Mouse (Mus musculus) naive thymus-derived CD4-positive, alpha-beta T cell, adult 2 months (primary cell): ENCODE results near the gene Abcc3.

Experiments
- DNase-seq: peaks from one replicate; pipeline ENCODE4 v3.0.0-alpha.2; 2011; ENCODE audit warnings: low read depth

Abcc3 gene

GRCm38 (mm10) chr11:94351094-94351493, 41.7 kb downstream of the Abcc3 start:
- DNase-seq = no peak

- DNase-seq = no peak
Measured at GRCm38 (mm10) chr11:94350337-94350736, 42.5 kb downstream of the Abcc3 start.

GRCm38 (mm10) chr11:94349839-94350238, 43.0 kb downstream of the Abcc3 start:
- no peak for DNase-seq

GRCm38 (mm10) chr11:94347063-94347575, 45.7 kb downstream of the Abcc3 start:
- DNase-seq = no peak

- no peak for DNase-seq
Measured at GRCm38 (mm10) chr11:94346611-94347010, 46.2 kb downstream of the Abcc3 start.

- no peak for DNase-seq
Measured at GRCm38 (mm10) chr11:94345926-94346325, 46.9 kb downstream of the Abcc3 start.

GRCm38 (mm10) chr11:94344470-94344869, 48.3 kb downstream of the Abcc3 start:
- DNase-seq = no peak

- DNase-seq = no peak
Measured at GRCm38 (mm10) chr11:94343955-94344358, 48.8 kb downstream of the Abcc3 start.

GRCm38 (mm10) chr11:94342114-94342905, 50.5 kb downstream of the Abcc3 start:
- DNase-seq = no peak

- DNase-seq = no peak
Measured at GRCm38 (mm10) chr11:94340948-94341933, 51.6 kb downstream of the Abcc3 start.

GRCm38 (mm10) chr11:94339732-94340585, 52.8 kb downstream of the Abcc3 start:
- DNase-seq = peak; percentile 75

- no peak for DNase-seq
Measured at GRCm38 (mm10) chr11:94338347-94338746, 54.5 kb downstream of the Abcc3 start.

- no peak for DNase-seq
Measured at GRCm38 (mm10) chr11:94336551-94336950, 56.2 kb downstream of the Abcc3 start.

GRCm38 (mm10) chr11:94334386-94334968, 58.3 kb downstream of the Abcc3 start:
- no peak for DNase-seq

GRCm38 (mm10) chr11:94332726-94333125, 60.1 kb downstream of the Abcc3 start:
- no peak for DNase-seq

- no peak for DNase-seq
Measured at GRCm38 (mm10) chr11:94330211-94330610, 62.6 kb downstream of the Abcc3 start.

- DNase-seq = peak; percentile 45
Measured at GRCm38 (mm10) chr11:94329270-94329891, 63.4 kb downstream of the Abcc3 start.

GRCm38 (mm10) chr11:94328644-94329025, 64.2 kb downstream of the Abcc3 start:
- no peak for DNase-seq

- DNase-seq = peak; percentile 90
Measured at GRCm38 (mm10) chr11:94327693-94328643, 64.8 kb downstream of the Abcc3 start, which contains the start of gene Ankrd40. Gene Ankrd40 (plus strand): TSS chr11:94328001.
